Comparison of ENCODE assay signal across 8 mouse cellular contexts in the genomic region with DNA sequence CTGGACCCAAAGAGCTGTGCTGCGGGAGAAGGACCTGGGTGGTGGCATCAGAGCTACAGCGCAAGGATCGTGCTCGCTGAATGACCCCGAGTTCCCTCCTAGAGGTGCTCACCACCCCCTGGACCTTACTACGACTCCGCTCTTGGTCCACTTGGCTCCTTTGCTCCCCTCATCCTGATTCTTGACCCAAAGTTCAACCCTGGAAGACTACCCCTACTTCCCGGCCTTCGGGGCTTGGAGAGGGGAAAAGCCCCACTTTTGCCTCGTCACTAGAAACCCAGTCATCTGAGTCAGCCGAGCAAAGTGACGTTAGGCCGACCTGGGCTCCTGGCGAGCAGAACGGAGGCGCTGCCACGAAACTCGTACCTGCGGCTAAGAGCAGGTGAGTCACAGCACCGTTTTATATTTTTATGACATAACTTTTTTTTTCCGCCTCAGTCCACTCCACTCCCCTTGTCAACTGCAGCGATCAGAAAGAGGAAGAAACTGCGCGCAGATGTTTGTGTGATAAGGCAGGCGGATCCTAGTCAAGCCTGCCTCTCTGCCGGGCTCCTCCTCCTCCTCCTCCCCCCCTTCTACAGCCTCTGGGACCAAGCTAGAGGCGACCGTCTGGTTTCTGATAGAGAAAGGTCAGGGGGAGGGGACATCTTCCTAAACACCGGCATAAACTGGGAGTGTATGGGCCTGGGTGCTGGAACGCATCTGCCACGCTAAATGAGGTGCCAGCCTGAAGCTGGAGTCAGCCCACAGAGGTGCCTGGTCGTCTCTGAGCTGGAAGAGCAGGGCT. TPM values are rescaled to one million over a fixed set of nuclear protein-coding genes. Genes with fewer than 3 reads are reported as not detected.
A peak's percentile ranks its signal among the peaks of the same experiment; 100 is the strongest.
DNase-seq lines count a peak whose midpoint lies in the region; ATAC-seq and TF ChIP-seq lines count a peak whose summit lies in the region.

A gene (minus strand): TSS at position 502 of the 787 bp plus-strand sequence.

- peaks cover 96% of the 10 kb centered on the region for H3K27me3 ChIP-seq in hindbrain, embryonic 14.5 days (ENCODE audit: control insufficient read depth, insufficient read depth, low read length)
- peaks cover 93% of the 10 kb centered on the region for H3K27me3 ChIP-seq in lung, embryonic 14.5 days (ENCODE audit: insufficient read depth, low read length)
- peaks cover 27% of the 10 kb centered on the region for H3K27me3 ChIP-seq in thymus, adult 2 months (ENCODE audit: control insufficient read depth, insufficient read depth, low read length)

- peak; percentile 27 for DNase-seq in embryo, embryonic 10 days (ENCODE audit: low spot score)
- no peak for DNase-seq in embryo, embryonic 9.5 days (ENCODE audit: extremely low spot score)
- peak; percentile 31 for DNase-seq in brain, embryonic 14.5 days (ENCODE audit: low read depth)
- no peak for DNase-seq in hindbrain, embryonic 14.5 days (ENCODE audit: low spot score)
- DNase-seq in lung, embryonic 14.5 days, result peak; percentile 47
- DNase-seq in retina, postnatal 1 day, result peak; percentile 42
- no peak for DNase-seq in thymus, postnatal 10 days (ENCODE audit: low spot score in 2 of 2)
- no peak for DNase-seq in thymus, adult 2 months

- H3K4me2 ChIP-seq in hindbrain, embryonic 14.5 days (replicated peaks), result peak within 1 kb of the TSS; percentile 67
- H3K4me2 ChIP-seq in lung, embryonic 14.5 days, result peak within 1 kb of the TSS; percentile 75

- H3K27ac ChIP-seq in hindbrain, embryonic 14.5 days, result no peak within 1 kb of the TSS
- peak within 1 kb of the TSS; percentile 97 for H3K27ac ChIP-seq in lung, embryonic 14.5 days (ENCODE audit: low read depth)
- no peak within 1 kb of the TSS for H3K27ac ChIP-seq in thymus, adult 2 months (ENCODE audit: control insufficient read depth, insufficient read depth, low read length)

- under 1% methylated on average over 32 of the region's 32 CpGs for WGBS in hindbrain, embryonic 14.5 days
- WGBS in lung, embryonic 14.5 days, result 0% methylated on average over 32 of the region's 32 CpGs
- WGBS in thymus, adult 2 months, result 2% methylated on average over 32 of the region's 32 CpGs

- no peaks in the 10 kb centered on the region; the same call in 1 of the 2 replicates for H3K4me1 ChIP-seq in hindbrain, embryonic 14.5 days (replicated peaks; ENCODE audit: control insufficient read depth, insufficient read depth, low read length)
- peaks cover 4% of the 10 kb centered on the region; the same call in 1 of the 2 replicates for H3K4me1 ChIP-seq in lung, embryonic 14.5 days (ENCODE audit: insufficient read depth)
- peaks cover 5% of the 10 kb centered on the region for H3K4me1 ChIP-seq in thymus, adult 2 months (replicated peaks; ENCODE audit: control insufficient read depth, insufficient read depth, low read length)

- H3K4me3 ChIP-seq in hindbrain, embryonic 14.5 days (replicated peaks; ENCODE audit: low read length), result peak within 1 kb of the TSS; percentile 24
- peak within 1 kb of the TSS; percentile 58 for H3K4me3 ChIP-seq in lung, embryonic 14.5 days (ENCODE audit: low read depth, low read length)
- no peak within 1 kb of the TSS for H3K4me3 ChIP-seq in thymus, adult 2 months (ENCODE audit: control insufficient read depth, insufficient read depth, low read length)

- TF ChIP-seq POLR2A in brain, embryonic 14.5 days (IDR thresholded peaks at IDR 0.05; ENCODE audit: borderline replicate concordance, extremely low read depth, insufficient read depth, insufficient read length, poor library complexity, severe bottlenecking), result no peak
- no peak for TF ChIP-seq POLR2A in thymus, adult 2 months (IDR thresholded peaks at IDR 0.05; ENCODE audit: control insufficient read depth, extremely low read depth, insufficient read depth, low read length, poor library complexity)

- no peaks in the 10 kb centered on the region for H3K9me3 ChIP-seq in hindbrain, embryonic 14.5 days (ENCODE audit: control insufficient read depth, low read length)
- no peaks in the 10 kb centered on the region for H3K9me3 ChIP-seq in lung, embryonic 14.5 days (ENCODE audit: low read depth, low read length)

- no peaks in the 10 kb centered on the region for H3K36me3 ChIP-seq in hindbrain, embryonic 14.5 days (replicated peaks; ENCODE audit: control insufficient read depth, insufficient read depth)
- H3K36me3 ChIP-seq in lung, embryonic 14.5 days (ENCODE audit: insufficient read depth), result peaks cover 11% of the 10 kb centered on the region; the same call in 1 of the 2 replicates
- H3K36me3 ChIP-seq in thymus, adult 2 months (ENCODE audit: control insufficient read depth, insufficient read depth, low read length), result no peaks in the 10 kb centered on the region

- no peak for ATAC-seq in hindbrain, embryonic 14.5 days (ENCODE audit: low FRiP score)
- ATAC-seq in lung, embryonic 14.5 days (ENCODE audit: insufficient read depth), result peak; percentile 59

- H3K9ac ChIP-seq in hindbrain, embryonic 14.5 days, result 0 out of 2 replicates have a peak within 1 kb of the TSS, but pooled peaks have one; percentile 7
- peak within 1 kb of the TSS; percentile 80 for H3K9ac ChIP-seq in lung, embryonic 14.5 days

- TF ChIP-seq CTCF in brain, embryonic 14.5 days (IDR thresholded peaks at IDR 0.05; ENCODE audit: borderline replicate concordance, extremely low read depth, insufficient read depth, insufficient read length), result no peak
- TF ChIP-seq CTCF in lung, embryonic 14.5 days (IDR thresholded peaks at IDR 0.05; ENCODE audit: low read depth), result no peak
- no peak for TF ChIP-seq CTCF in thymus, adult 2 months (IDR thresholded peaks at IDR 0.05; ENCODE audit: borderline replicate concordance, control insufficient read depth, extremely low read depth, insufficient read depth, low read length, poor library complexity)

RNA-seq across cellular contexts. Expression of the gene that starts here (rescaled TPM):
- 4.5 and 7.7 TPM in 2 replicates for polyA plus RNA-seq in brain, embryonic 14.5 days (2012; rRNA removed)
- 1.1 and 1.2 TPM in 2 replicates for polyA plus RNA-seq in hindbrain, embryonic 14.5 days (2014; fragmentation: Nextera tagmentation; extraction: Ambion mirVana)
- 21.1 and 22.5 TPM in 2 replicates for polyA plus RNA-seq in lung, embryonic 14.5 days (2014; fragmentation: Nextera tagmentation; extraction: Ambion mirVana)
- 1.4 and 1.5 TPM in 2 replicates for polyA plus RNA-seq in thymus, adult 2 months (2012; rRNA removed)

Comparison
In these comparisons a context has a peak if more than half of its experiments do, and no peak if none do; other contexts are left out.
1. DNase-seq: peak in embryo, embryonic 10 days (single experiment), brain, embryonic 14.5 days (single experiment), lung, embryonic 14.5 days (single experiment) and retina, postnatal 1 day (single experiment); none in embryo, embryonic 9.5 days (single experiment), hindbrain, embryonic 14.5 days (single experiment), thymus, postnatal 10 days (0 of 2) and thymus, adult 2 months (single experiment).